Mouse (Mus musculus): ENCODE data around the gene Slc23a4.
A peak's percentile ranks its signal among the peaks of the same experiment; 100 is the strongest.

Slc23a4 gene

GRCm38 (mm10) chr6:34988081-34988761 lies at the start of gene Slc23a4:
Gene Slc23a4, minus strand, starts transcription at chr6:34988404.
- DNase-seq (ENCODE audit: extremely low spot score, low spot score) = peak; percentile 43

GRCm38 (mm10) chr6:35033341-35033740 lies 45.1 kb upstream of the Slc23a4 start:
- DNase-seq (ENCODE audit: extremely low spot score, low spot score) = no peak

- no peak for DNase-seq (ENCODE audit: extremely low spot score, low spot score)
Measured at GRCm38 (mm10) chr6:35032704-35033103, 44.5 kb upstream of the Slc23a4 start.

GRCm38 (mm10) chr6:35030811-35031210 lies 42.6 kb upstream of the Slc23a4 start:
- no peak for DNase-seq (ENCODE audit: extremely low spot score, low spot score)

GRCm38 (mm10) chr6:35030226-35030625 lies 42.0 kb upstream of the Slc23a4 start:
- DNase-seq (ENCODE audit: extremely low spot score, low spot score) = no peak

- peak; percentile 4 for DNase-seq (ENCODE audit: extremely low spot score, low spot score)
Measured at GRCm38 (mm10) chr6:35028023-35028422, 39.8 kb upstream of the Slc23a4 start.

GRCm38 (mm10) chr6:35027257-35027656 lies 39.1 kb upstream of the Slc23a4 start:
- DNase-seq (ENCODE audit: extremely low spot score, low spot score) = no peak

GRCm38 (mm10) chr6:35016624-35017023 lies 28.4 kb upstream of the Slc23a4 start:
- no peak for DNase-seq (ENCODE audit: extremely low spot score, low spot score)

- DNase-seq (ENCODE audit: extremely low spot score, low spot score) = no peak
Measured at GRCm38 (mm10) chr6:35011953-35012352, 23.7 kb upstream of the Slc23a4 start.

GRCm38 (mm10) chr6:35010705-35011104 lies 22.5 kb upstream of the Slc23a4 start:
- no peak for DNase-seq (ENCODE audit: extremely low spot score, low spot score)

GRCm38 (mm10) chr6:35002261-35002669 lies 14.1 kb upstream of the Slc23a4 start:
- DNase-seq (ENCODE audit: extremely low spot score, low spot score) = no peak

- DNase-seq (ENCODE audit: extremely low spot score, low spot score) = peak; percentile 21
Measured at GRCm38 (mm10) chr6:34999101-34999500, 10.9 kb upstream of the Slc23a4 start.

GRCm38 (mm10) chr6:34996496-34996895 lies 8.3 kb upstream of the Slc23a4 start:
- DNase-seq (ENCODE audit: extremely low spot score, low spot score) = no peak

- DNase-seq (ENCODE audit: extremely low spot score, low spot score) = peak; percentile 87
Measured at GRCm38 (mm10) chr6:34995265-34995681, 7.1 kb upstream of the Slc23a4 start.

GRCm38 (mm10) chr6:34994692-34995091 lies 6.5 kb upstream of the Slc23a4 start:
- no peak for DNase-seq (ENCODE audit: extremely low spot score, low spot score)

GRCm38 (mm10) chr6:34989263-34989662 lies 1.1 kb upstream of the Slc23a4 start:
- no peak for DNase-seq (ENCODE audit: extremely low spot score, low spot score)

GRCm38 (mm10) chr6:34987085-34987645 lies 1.0 kb downstream of the Slc23a4 start:
- DNase-seq (ENCODE audit: extremely low spot score, low spot score) = no peak

GRCm38 (mm10) chr6:34980661-34981060 lies 7.5 kb downstream of the Slc23a4 start:
- no peak for DNase-seq (ENCODE audit: extremely low spot score, low spot score)

- no peak for DNase-seq (ENCODE audit: extremely low spot score, low spot score)
Measured at GRCm38 (mm10) chr6:34979291-34979690, 8.9 kb downstream of the Slc23a4 start.

- no peak for DNase-seq (ENCODE audit: extremely low spot score, low spot score)
Measured at GRCm38 (mm10) chr6:34971181-34971580, 17.0 kb downstream of the Slc23a4 start.

GRCm38 (mm10) chr6:34965819-34966539 lies 22.2 kb downstream of the Slc23a4 start:
- no peak for DNase-seq (ENCODE audit: extremely low spot score, low spot score)

- no peak for DNase-seq (ENCODE audit: extremely low spot score, low spot score)
Measured at GRCm38 (mm10) chr6:34964550-34964949, 23.7 kb downstream of the Slc23a4 start.

Measured in neural tube, embryonic 10.5 days (tissue).